ENCODE assay signal across 7 mouse cellular contexts in the genomic region with DNA sequence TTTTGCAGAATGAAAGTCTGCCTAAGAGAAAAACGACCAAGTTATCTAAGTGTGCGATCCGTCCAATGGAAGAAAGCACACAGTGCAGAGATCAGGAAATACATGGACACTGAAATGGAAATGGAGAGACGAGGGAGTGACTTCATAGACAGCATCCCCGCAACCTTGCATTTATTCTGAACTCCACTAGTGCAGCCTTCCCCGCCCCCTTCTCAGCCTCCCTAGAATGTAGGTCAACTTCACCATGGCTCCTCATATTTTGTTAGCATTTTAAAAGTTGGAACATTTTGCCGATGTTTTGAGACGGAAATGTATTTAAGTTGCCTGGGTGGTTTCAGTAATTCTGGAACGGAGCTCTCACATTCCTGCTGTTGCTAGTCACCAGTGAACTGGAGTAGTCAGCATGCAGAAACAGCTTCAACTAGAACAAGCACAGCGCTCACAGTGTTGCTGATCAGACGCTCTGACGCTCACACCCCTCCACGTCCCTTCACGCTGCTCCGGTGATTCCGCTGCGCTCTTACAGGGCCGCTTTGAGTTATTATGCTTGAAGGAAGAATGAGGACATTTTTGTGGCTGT.
DNase-seq lines count a peak whose midpoint lies in the region; ATAC-seq and TF ChIP-seq lines count a peak whose summit lies in the region.

No protein-coding gene starts in this region.

- H3K9ac ChIP-seq in lung, postnatal 0 days (replicated peaks; ENCODE audit: low read depth) = no peak overlapping the region
- H3K9ac ChIP-seq in forebrain, embryonic 16.5 days (replicated peaks; ENCODE audit: low read depth, low read length) = no peak overlapping the region
- no peak overlapping the region for H3K9ac ChIP-seq in limb, embryonic 12.5 days (replicated peaks)
- no peak overlapping the region for H3K9ac ChIP-seq in stomach, postnatal 0 days (ENCODE audit: low read length)

- WGBS in lung, postnatal 0 days = 36% methylated on average over 18 of the region's 18 CpGs
- WGBS in forebrain, embryonic 16.5 days = 40% methylated on average over 18 of the region's 18 CpGs
- 70% methylated on average over 18 of the region's 18 CpGs for WGBS in limb, embryonic 12.5 days
- 43% methylated on average over 18 of the region's 18 CpGs for WGBS in stomach, postnatal 0 days

- ATAC-seq in lung, postnatal 0 days = 0 out of 2 replicates have a peak, but pooled peaks have one; percentile 13
- ATAC-seq in forebrain, embryonic 16.5 days = no peak
- no peak for ATAC-seq in limb, embryonic 12.5 days (ENCODE audit: insufficient number of reproducible peaks, insufficient read depth, low FRiP score, low TSS enrichment, low read depth)
- ATAC-seq in stomach, postnatal 0 days (ENCODE audit: low FRiP score, low TSS enrichment) = no peak

- DNase-seq in lung, postnatal 0 days (ENCODE audit: low spot score) = peak; percentile 71
- DNase-seq in lung, postnatal 25 days (ENCODE audit: low spot score) = no peak
- DNase-seq in stomach, postnatal 0 days (ENCODE audit: low spot score) = no peak
- DNase-seq in testis, postnatal 10 days (ENCODE audit: low spot score) = no peak
- DNase-seq in adrenal gland, postnatal 4 days (ENCODE audit: low spot score in 2 of 2) = no peak

- no peaks in the 10 kb centered on the region for H3K36me3 ChIP-seq in lung, postnatal 0 days (ENCODE audit: insufficient read depth, low read length)
- no peaks in the 10 kb centered on the region for H3K36me3 ChIP-seq in forebrain, embryonic 16.5 days (ENCODE audit: control insufficient read depth, insufficient read depth)
- H3K36me3 ChIP-seq in limb, embryonic 12.5 days = 0 out of 2 replicates have a peak, but pooled peaks cover 2% of the 10 kb centered on the region
- H3K36me3 ChIP-seq in stomach, postnatal 0 days (ENCODE audit: control insufficient read depth, insufficient read depth, low read length) = no peaks in the 10 kb centered on the region

- no peak for TF ChIP-seq CTCF in lung, postnatal 0 days (IDR thresholded peaks at IDR 0.05)
- no peak for TF ChIP-seq CTCF in stomach, postnatal 0 days (IDR thresholded peaks at IDR 0.05; ENCODE audit: low read depth)

- no peak overlapping the region for H3K27ac ChIP-seq in lung, postnatal 0 days (ENCODE audit: low read length)
- H3K27ac ChIP-seq in forebrain, embryonic 16.5 days (ENCODE audit: low read length) = peak overlapping the region; percentile 94
- peak overlapping the region; percentile 96 for H3K27ac ChIP-seq in limb, embryonic 12.5 days
- H3K27ac ChIP-seq in stomach, postnatal 0 days (replicated peaks) = no peak overlapping the region; the same call in 1 of the 2 replicates

- peak overlapping the region; percentile 40 for H3K4me2 ChIP-seq in lung, postnatal 0 days (replicated peaks; ENCODE audit: low read depth, low read length)
- H3K4me2 ChIP-seq in forebrain, embryonic 16.5 days (ENCODE audit: low read length) = peak overlapping the region; percentile 42
- H3K4me2 ChIP-seq in limb, embryonic 12.5 days = peak overlapping the region; percentile 53
- H3K4me2 ChIP-seq in stomach, postnatal 0 days (replicated peaks; ENCODE audit: low read depth) = peak overlapping the region; percentile 35

- no peaks in the 10 kb centered on the region for H3K27me3 ChIP-seq in lung, postnatal 0 days (replicated peaks; ENCODE audit: insufficient read depth, low read length)
- H3K27me3 ChIP-seq in forebrain, embryonic 16.5 days (replicated peaks; ENCODE audit: control insufficient read depth, insufficient read depth, low read length) = no peaks in the 10 kb centered on the region
- no peaks in the 10 kb centered on the region for H3K27me3 ChIP-seq in limb, embryonic 12.5 days
- H3K27me3 ChIP-seq in stomach, postnatal 0 days (ENCODE audit: control insufficient read depth, insufficient read depth, low read length) = no peaks in the 10 kb centered on the region

- H3K4me1 ChIP-seq in lung, postnatal 0 days (ENCODE audit: insufficient read depth, low read depth, low read length) = peaks cover 38% of the 10 kb centered on the region; the same call in 1 of the 2 replicates
- peaks cover 50% of the 10 kb centered on the region for H3K4me1 ChIP-seq in forebrain, embryonic 16.5 days (replicated peaks; ENCODE audit: control insufficient read depth, insufficient read depth, low read length)
- peaks cover 64% of the 10 kb centered on the region for H3K4me1 ChIP-seq in limb, embryonic 12.5 days (replicated peaks)
- H3K4me1 ChIP-seq in stomach, postnatal 0 days (replicated peaks; ENCODE audit: control insufficient read depth, insufficient read depth) = peaks cover 5% of the 10 kb centered on the region

- TF ChIP-seq EP300 in lung, postnatal 0 days (IDR thresholded peaks at IDR 0.05) = no peak
- no peak for TF ChIP-seq EP300 in stomach, postnatal 0 days (optimal IDR thresholded peaks at IDR 0.05)

- H3K4me3 ChIP-seq in lung, postnatal 0 days (ENCODE audit: low read depth, low read length) = no peak overlapping the region
- no peak overlapping the region for H3K4me3 ChIP-seq in forebrain, embryonic 16.5 days (replicated peaks; ENCODE audit: low read length)
- no peak overlapping the region for H3K4me3 ChIP-seq in limb, embryonic 12.5 days (replicated peaks)
- H3K4me3 ChIP-seq in stomach, postnatal 0 days (ENCODE audit: low read depth, low read length) = no peak overlapping the region

- no peaks in the 10 kb centered on the region for H3K9me3 ChIP-seq in lung, postnatal 0 days (ENCODE audit: low read length)
- no peaks in the 10 kb centered on the region for H3K9me3 ChIP-seq in forebrain, embryonic 16.5 days (ENCODE audit: control insufficient read depth, low read length)
- H3K9me3 ChIP-seq in limb, embryonic 12.5 days = no peaks in the 10 kb centered on the region
- H3K9me3 ChIP-seq in stomach, postnatal 0 days (ENCODE audit: control insufficient read depth, low read length) = no peaks in the 10 kb centered on the region

Comparison
In these comparisons a context has a peak if more than half of its experiments do, and no peak if none do; other contexts are left out.
1. H3K27ac ChIP-seq: peak in forebrain, embryonic 16.5 days (single experiment) and limb, embryonic 12.5 days (single experiment); none in lung, postnatal 0 days (single experiment) and stomach, postnatal 0 days (single experiment).
2. Peak in every context shown above with its lines, with median percentiles within 50 percentile points of each other: H3K4me2 ChIP-seq.